Mouse (Mus musculus): Measurements from ENCODE around the gene Samd4. TPM values are rescaled to one million over a fixed set of nuclear protein-coding genes. Genes with fewer than 3 reads are reported as not detected.

Gene Samd4
- total RNA-seq (2014; rRNA removed) (12.3 and 15.2 TPM in 2 replicates), polyA plus RNA-seq (2015; fragmentation: Nextera tagmentation; extraction: Ambion mirVana) (2.5 and 3.5 TPM in 2 replicates)

- H3K9me3 ChIP-seq (ENCODE audit: low read length), result no peaks in the 10 kb centered on the region
- no peaks in the 10 kb centered on the region for H3K36me3 ChIP-seq (ENCODE audit: insufficient read depth)
- peak within 1 kb of the TSS; percentile 57 for H3K27ac ChIP-seq (ENCODE audit: low read depth, low read length)
- peak; percentile 33 for TF ChIP-seq CTCF (IDR thresholded peaks at IDR 0.05; ENCODE audit: low read depth)
- 0 out of 2 replicates have a peak, but pooled peaks cover 7% of the 10 kb centered on the region for H3K27me3 ChIP-seq (ENCODE audit: insufficient read depth, low read length)
- H3K4me1 ChIP-seq (ENCODE audit: insufficient read depth), result no peaks in the 10 kb centered on the region; the same call in 1 of the 2 replicates
- WGBS, result under 1% methylated on average over 47 of the region's 54 CpGs
- peak within 1 kb of the TSS; percentile 98 for H3K4me2 ChIP-seq (ENCODE audit: low read depth)
- peak; percentile 73 for DNase-seq
- peak; percentile 70 for ATAC-seq
- peak within 1 kb of the TSS; percentile 57 for H3K4me3 ChIP-seq (ENCODE audit: low read depth, low read length)
- H3K9ac ChIP-seq, result peak within 1 kb of the TSS; percentile 53
Observed at GRCm38 (mm10) chr14:46882431-46883067, at the start of gene Samd4. TSS of gene Samd4 (plus strand) at chr14:46882854.

- Histone ChIP-seq H3K27me3 (ENCODE audit: insufficient read depth, low read length) (no peaks in the 10 kb centered on the region), H3K4me3 (ENCODE audit: low read depth, low read length) (no peak overlapping the region), H3K9me3 (ENCODE audit: low read length) (no peaks in the 10 kb centered on the region), H3K36me3 (ENCODE audit: insufficient read depth) (no peaks in the 10 kb centered on the region), H3K4me1 (ENCODE audit: insufficient read depth) (no peaks in the 10 kb centered on the region), H3K9ac (no peak overlapping the region), H3K4me2 (ENCODE audit: low read depth) (no peak overlapping the region), H3K27ac (ENCODE audit: low read depth, low read length) (no peak overlapping the region)
- DNase-seq, result no peak
- WGBS, result 71% methylated on average over 4 of the region's 4 CpGs
- TF ChIP-seq CTCF (IDR thresholded peaks at IDR 0.05; ENCODE audit: low read depth), result no peak
- no peak for ATAC-seq
Observed at GRCm38 (mm10) chr14:46839326-46839725, 43.3 kb upstream of the Samd4 start.

- DNase-seq (no peak), ATAC-seq (no peak)
- Histone ChIP-seq H3K9me3 (ENCODE audit: low read length) (no peaks in the 10 kb centered on the region), H3K4me1 (ENCODE audit: insufficient read depth) (no peaks in the 10 kb centered on the region), H3K27ac (ENCODE audit: low read depth, low read length) (no peak overlapping the region), H3K4me2 (ENCODE audit: low read depth) (no peak overlapping the region), H3K36me3 (ENCODE audit: insufficient read depth) (no peaks in the 10 kb centered on the region), H3K27me3 (ENCODE audit: insufficient read depth, low read length) (no peaks in the 10 kb centered on the region), H3K4me3 (ENCODE audit: low read depth, low read length) (no peak overlapping the region), H3K9ac (no peak overlapping the region)
- TF ChIP-seq CTCF (IDR thresholded peaks at IDR 0.05; ENCODE audit: low read depth), result no peak
- WGBS, result 95% methylated on average over 11 of the region's 11 CpGs
Observed at GRCm38 (mm10) chr14:46845706-46846105, 36.9 kb upstream of the Samd4 start.

GRCm38 (mm10) chr14:46848063-46848590, 34.5 kb upstream of the Samd4 start:
- no peak overlapping the region for H3K9ac ChIP-seq
- DNase-seq, result no peak
- no peaks in the 10 kb centered on the region for H3K9me3 ChIP-seq (ENCODE audit: low read length)
- 86% methylated on average over 4 of the region's 4 CpGs for WGBS
- no peaks in the 10 kb centered on the region for H3K27me3 ChIP-seq (ENCODE audit: insufficient read depth, low read length)
- no peak overlapping the region for H3K4me2 ChIP-seq (ENCODE audit: low read depth)
- H3K27ac ChIP-seq (ENCODE audit: low read depth, low read length), result no peak overlapping the region
- ATAC-seq, result no peak
- no peaks in the 10 kb centered on the region for H3K4me1 ChIP-seq (ENCODE audit: insufficient read depth)
- no peak overlapping the region for H3K4me3 ChIP-seq (ENCODE audit: low read depth, low read length)
- no peak for TF ChIP-seq CTCF (IDR thresholded peaks at IDR 0.05; ENCODE audit: low read depth)
- no peaks in the 10 kb centered on the region for H3K36me3 ChIP-seq (ENCODE audit: insufficient read depth)

GRCm38 (mm10) chr14:46848736-46849135, 33.9 kb upstream of the Samd4 start:
- no peaks in the 10 kb centered on the region for H3K9me3 ChIP-seq (ENCODE audit: low read length)
- no peak for DNase-seq
- H3K27me3 ChIP-seq (ENCODE audit: insufficient read depth, low read length), result no peaks in the 10 kb centered on the region
- ATAC-seq, result no peak
- TF ChIP-seq CTCF (IDR thresholded peaks at IDR 0.05; ENCODE audit: low read depth), result no peak
- 90% methylated on average over 5 of the region's 5 CpGs for WGBS
- H3K27ac ChIP-seq (ENCODE audit: low read depth, low read length), result no peak overlapping the region
- H3K36me3 ChIP-seq (ENCODE audit: insufficient read depth), result no peaks in the 10 kb centered on the region
- no peak overlapping the region for H3K9ac ChIP-seq
- no peak overlapping the region for H3K4me2 ChIP-seq (ENCODE audit: low read depth)
- no peaks in the 10 kb centered on the region for H3K4me1 ChIP-seq (ENCODE audit: insufficient read depth)
- no peak overlapping the region for H3K4me3 ChIP-seq (ENCODE audit: low read depth, low read length)

- Histone ChIP-seq H3K27me3 (ENCODE audit: insufficient read depth, low read length) (no peaks in the 10 kb centered on the region), H3K4me3 (ENCODE audit: low read depth, low read length) (no peak overlapping the region), H3K4me2 (ENCODE audit: low read depth) (no peak overlapping the region), H3K27ac (ENCODE audit: low read depth, low read length) (no peak overlapping the region), H3K4me1 (ENCODE audit: insufficient read depth) (no peaks in the 10 kb centered on the region), H3K9me3 (ENCODE audit: low read length) (no peaks in the 10 kb centered on the region), H3K36me3 (ENCODE audit: insufficient read depth) (no peaks in the 10 kb centered on the region), H3K9ac (no peak overlapping the region)
- WGBS, result 97% methylated on average over 1 of the region's 1 CpGs
- ATAC-seq (no peak), DNase-seq (no peak)
- TF ChIP-seq CTCF (IDR thresholded peaks at IDR 0.05; ENCODE audit: low read depth), result no peak
Observed at GRCm38 (mm10) chr14:46849769-46850168, 32.9 kb upstream of the Samd4 start.

GRCm38 (mm10) chr14:46853677-46854076, 29.0 kb upstream of the Samd4 start:
- Histone ChIP-seq H3K9ac (no peak overlapping the region), H3K27ac (ENCODE audit: low read depth, low read length) (no peak overlapping the region), H3K4me1 (ENCODE audit: insufficient read depth) (no peaks in the 10 kb centered on the region), H3K4me3 (ENCODE audit: low read depth, low read length) (no peak overlapping the region), H3K36me3 (ENCODE audit: insufficient read depth) (no peaks in the 10 kb centered on the region), H3K9me3 (ENCODE audit: low read length) (no peaks in the 10 kb centered on the region), H3K27me3 (ENCODE audit: insufficient read depth, low read length) (no peaks in the 10 kb centered on the region), H3K4me2 (ENCODE audit: low read depth) (no peak overlapping the region)
- ATAC-seq (no peak), DNase-seq (no peak)
- 77% methylated on average over 11 of the region's 11 CpGs for WGBS
- TF ChIP-seq CTCF (IDR thresholded peaks at IDR 0.05; ENCODE audit: low read depth), result no peak

Measured in forebrain, postnatal 0 days (tissue).